Mouse (Mus musculus): Measurements from ENCODE around the gene Clk2. TPM values are rescaled to one million over a fixed set of nuclear protein-coding genes. Genes with fewer than 3 reads are reported as not detected.

Clk2 gene
- polyA plus RNA-seq, 1 experiment from 2014 or later: 33.8 TPM

Other genes starting within 250 kb of the Clk2 start
- 20.0 and 27.2 TPM in 2 replicates for gene Ash1l, start 214.2 kb upstream of the Clk2 start, polyA plus RNA-seq (2014; fragmentation: Nextera tagmentation; extraction: Ambion mirVana)
- 149 and 160 TPM in 2 replicates for gene Dap3, start 213.6 kb upstream of the Clk2 start, polyA plus RNA-seq (2014; fragmentation: Nextera tagmentation; extraction: Ambion mirVana)
- 12.5 and 16.7 TPM in 2 replicates for gene Rusc1, start 71.5 kb upstream of the Clk2 start, polyA plus RNA-seq (2014; fragmentation: Nextera tagmentation; extraction: Ambion mirVana)
- not detected in 2 replicates for gene Gm43738, start 63.7 kb upstream of the Clk2 start, polyA plus RNA-seq (2014; fragmentation: Nextera tagmentation; extraction: Ambion mirVana)
- 186 and 191 TPM in 2 replicates for gene Fdps, start 62.8 kb upstream of the Clk2 start, polyA plus RNA-seq (2014; fragmentation: Nextera tagmentation; extraction: Ambion mirVana)
- 1.3 and 1.5 TPM in 2 replicates for gene Pklr, start 28.7 kb upstream of the Clk2 start, polyA plus RNA-seq (2014; fragmentation: Nextera tagmentation; extraction: Ambion mirVana)
- 0.49 and 0.73 TPM in 2 replicates for gene Hcn3, start 4.6 kb upstream of the Clk2 start, polyA plus RNA-seq (2014; fragmentation: Nextera tagmentation; extraction: Ambion mirVana)
- gene Scamp3, start 12.7 kb downstream of the Clk2 start, polyA plus RNA-seq (2014; fragmentation: Nextera tagmentation; extraction: Ambion mirVana): 84.6 and 107 TPM in 2 replicates
- 34.5 and 49.3 TPM in 2 replicates for gene Fam189b, start 18.3 kb downstream of the Clk2 start, polyA plus RNA-seq (2014; fragmentation: Nextera tagmentation; extraction: Ambion mirVana)
- 32.0 and 37.4 TPM in 2 replicates for gene Gba, start 38.1 kb downstream of the Clk2 start, polyA plus RNA-seq (2014; fragmentation: Nextera tagmentation; extraction: Ambion mirVana)
- 12.5 and 13.2 TPM in 2 replicates for gene Thbs3, start 50.4 kb downstream of the Clk2 start, polyA plus RNA-seq (2014; fragmentation: Nextera tagmentation; extraction: Ambion mirVana)
- gene Mtx1, start 62.3 kb downstream of the Clk2 start, polyA plus RNA-seq (2014; fragmentation: Nextera tagmentation; extraction: Ambion mirVana): 217 and 259 TPM in 2 replicates
- 8.0 and 13.6 TPM in 2 replicates for gene Muc1, start 64.3 kb downstream of the Clk2 start, polyA plus RNA-seq (2014; fragmentation: Nextera tagmentation; extraction: Ambion mirVana)
- gene Krtcap2, start 81.2 kb downstream of the Clk2 start, polyA plus RNA-seq (2014; fragmentation: Nextera tagmentation; extraction: Ambion mirVana): 321 and 407 TPM in 2 replicates
- 2.8 and 3.6 TPM in 2 replicates for gene Trim46, start 81.5 kb downstream of the Clk2 start, polyA plus RNA-seq (2014; fragmentation: Nextera tagmentation; extraction: Ambion mirVana)
- 134 and 200 TPM in 2 replicates for gene Dpm3, start 94.6 kb downstream of the Clk2 start, polyA plus RNA-seq (2014; fragmentation: Nextera tagmentation; extraction: Ambion mirVana)
- gene Slc50a1, start 105.8 kb downstream of the Clk2 start, polyA plus RNA-seq (2014; fragmentation: Nextera tagmentation; extraction: Ambion mirVana): 55.1 and 64.1 TPM in 2 replicates
- gene Efna1, start 116.3 kb downstream of the Clk2 start, polyA plus RNA-seq (2014; fragmentation: Nextera tagmentation; extraction: Ambion mirVana): 45.4 and 58.8 TPM in 2 replicates
- gene Efna3, start 158.2 kb downstream of the Clk2 start, polyA plus RNA-seq (2014; fragmentation: Nextera tagmentation; extraction: Ambion mirVana): 9.7 and 10.1 TPM in 2 replicates
- 30.1 and 36.6 TPM in 2 replicates for gene Efna4, start 173.2 kb downstream of the Clk2 start, polyA plus RNA-seq (2014; fragmentation: Nextera tagmentation; extraction: Ambion mirVana)
- gene Adam15, start 185.2 kb downstream of the Clk2 start, polyA plus RNA-seq (2014; fragmentation: Nextera tagmentation; extraction: Ambion mirVana): 35.9 and 47.1 TPM in 2 replicates
- 0.18 and 0.30 TPM in 2 replicates for gene Dcst2, start 197.2 kb downstream of the Clk2 start, polyA plus RNA-seq (2014; fragmentation: Nextera tagmentation; extraction: Ambion mirVana)
- gene Dcst1, start 200.5 kb downstream of the Clk2 start, polyA plus RNA-seq (2014; fragmentation: Nextera tagmentation; extraction: Ambion mirVana): 0.63 and 1.5 TPM in 2 replicates
- gene Zbtb7b, start 230.0 kb downstream of the Clk2 start, polyA plus RNA-seq (2014; fragmentation: Nextera tagmentation; extraction: Ambion mirVana): 1.8 and 2.2 TPM in 2 replicates
- gene Lenep, start 238.0 kb downstream of the Clk2 start, polyA plus RNA-seq (2014; fragmentation: Nextera tagmentation; extraction: Ambion mirVana): not detected in 2 replicates
- 19.6 and 24.9 TPM in 2 replicates for gene Flad1, start 247.1 kb downstream of the Clk2 start, polyA plus RNA-seq (2014; fragmentation: Nextera tagmentation; extraction: Ambion mirVana)